Mouse (Mus musculus) brain, embryonic 14.5 days (tissue): ENCODE data around the gene Gp1ba.

Experiments used
- CTCF ChIP-seq: fragments of 200-500 bp; IDR thresholded peaks from 2 replicates; pipeline ENCODE4 v1.5.1; 2012; ENCODE audit warnings: inconsistent platforms, mild to moderate bottlenecking, moderate library complexity, borderline replicate concordance; ENCODE audit not compliant: insufficient read depth, insufficient read length; ENCODE audit errors: extremely low read depth
- POLR2A ChIP-seq: fragments of 200-500 bp; IDR thresholded peaks from 2 replicates; pipeline ENCODE4 v1.6.1; 2012; ENCODE audit warnings: mild to moderate bottlenecking, inconsistent platforms, borderline replicate concordance; ENCODE audit not compliant: poor library complexity, insufficient read depth, insufficient read length, severe bottlenecking; ENCODE audit errors: extremely low read depth

DNA sequence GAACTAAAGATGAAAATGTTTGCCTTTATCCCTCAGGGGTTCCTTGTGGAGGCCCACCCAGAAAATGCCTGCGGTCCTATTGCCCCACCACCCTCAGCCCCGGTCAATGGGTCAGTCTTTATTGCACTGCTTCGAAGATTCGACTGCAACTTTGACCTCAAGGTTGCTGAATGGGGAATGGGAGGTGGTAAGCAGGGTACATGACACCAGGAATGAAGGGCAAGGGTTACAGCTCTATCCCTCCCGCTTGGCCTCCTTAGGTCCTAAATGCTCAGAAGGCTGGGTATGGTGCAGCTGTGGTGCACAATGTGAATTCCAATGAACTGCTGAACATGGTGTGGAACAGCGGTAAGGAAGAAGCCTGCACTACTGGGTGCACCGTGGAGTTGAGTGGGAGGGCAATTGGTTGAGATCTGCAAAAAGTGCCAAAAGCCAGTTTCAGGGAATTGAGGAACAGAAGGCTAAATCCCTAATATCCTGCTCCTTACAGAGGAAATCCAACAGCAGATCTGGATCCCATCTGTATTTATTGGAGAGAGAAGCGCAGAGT is 10.3 kb downstream of the Gp1ba start:
- TF ChIP-seq POLR2A, result no peak
- TF ChIP-seq CTCF, result no peak
